Mouse (Mus musculus) testis, adult 2 months (tissue): ENCODE data around the gene Spag4.

Experiments
- CTCF ChIP-seq: fragments of 200-500 bp; IDR thresholded peaks from 2 replicates; pipeline ENCODE4 v1.5.1; 2012; ENCODE audit warnings: low read depth, mild to moderate bottlenecking, inconsistent platforms, low read length, moderate library complexity; ENCODE audit not compliant: control insufficient read depth, insufficient read depth, insufficient replicate concordance
- POLR2A ChIP-seq: fragments of 200-500 bp; IDR thresholded peaks from 2 replicates; pipeline ENCODE4 v1.6.1; 2012; ENCODE audit warnings: low read depth, mild to moderate bottlenecking, inconsistent platforms, low read length, moderate library complexity; ENCODE audit not compliant: control insufficient read depth

- no peak for TF ChIP-seq POLR2A
- no peak for TF ChIP-seq CTCF
These were observed 1.2 kb downstream of the Spag4 start for GRCm38 (mm10) chr2:156066126-156066525.
